Mouse (Mus musculus) gastrocnemius, adult 18-20 months (tissue): ENCODE results near the gene Dlg2. TPM values are rescaled to one million over a fixed set of nuclear protein-coding genes. Genes with fewer than 3 reads are reported as not detected.

Source experiments
- DNase-seq: peaks from one replicate; pipeline ENCODE4 v3.0.0; 2021; ENCODE audit warnings: low spot score
- total RNA-seq, 2 experiments: library from RNA; stranded (reverse); gene quantifications; 2 replicates each; pipeline ENCODE4 v1.2.3; 2021

Gene Dlg2
- total RNA-seq, 2 experiments from 2014 or later: 0.50 to 1.5 TPM

GRCm38 (mm10) chr7:92048876-92049275, 1572.4 kb downstream of the Dlg2 start:
- DNase-seq: no peak

GRCm38 (mm10) chr7:92066851-92067250, 1590.4 kb downstream of the Dlg2 start:
- no peak for DNase-seq

- no peak for DNase-seq
Observed at GRCm38 (mm10) chr7:92087429-92087828, 1611.0 kb downstream of the Dlg2 start.

DNA sequence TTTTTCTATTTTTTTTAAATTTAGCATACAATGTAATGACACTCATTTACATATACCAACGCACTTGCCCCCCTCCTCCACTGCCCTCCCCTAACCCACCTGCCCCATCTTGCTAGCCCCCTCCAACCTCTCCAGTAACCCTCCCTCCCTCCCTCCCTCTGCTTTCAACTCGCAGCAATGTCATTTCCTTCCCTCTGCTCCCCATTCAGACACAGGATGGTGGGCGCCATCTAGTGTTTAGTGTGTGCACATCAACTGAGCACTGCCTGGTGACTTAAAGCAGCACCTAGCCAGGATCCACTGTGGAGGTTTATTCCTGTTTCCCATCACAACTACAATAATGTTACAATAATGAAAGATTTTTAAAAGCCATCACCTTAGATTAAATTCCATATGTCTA, 1617.4 kb downstream of the Dlg2 start:
- peak; percentile 16 for DNase-seq

DNA sequence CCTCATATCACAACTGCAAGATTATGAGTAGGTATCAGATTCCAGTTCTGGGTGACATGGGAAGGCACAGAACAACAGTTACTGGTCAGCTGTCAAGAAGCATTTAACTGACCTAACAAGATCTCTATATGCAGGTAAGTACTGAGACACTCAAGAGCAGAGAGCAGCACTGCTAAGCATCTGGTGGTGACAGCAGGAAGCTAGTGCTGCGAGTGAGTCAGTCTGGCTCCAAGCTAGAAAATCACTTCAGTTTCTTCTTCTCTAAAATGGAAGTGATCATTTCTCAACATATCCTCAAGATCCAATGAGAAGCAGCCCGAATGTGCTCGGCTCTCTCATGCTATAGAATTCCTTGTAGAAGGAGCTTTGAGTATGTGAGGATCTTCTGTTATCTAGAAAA, 1618.7 kb downstream of the Dlg2 start:
- DNase-seq: no peak

GRCm38 (mm10) chr7:92100847-92101246, 1624.4 kb downstream of the Dlg2 start:
- no peak for DNase-seq

GRCm38 (mm10) chr7:92102892-92103543, 1626.5 kb downstream of the Dlg2 start:
- peak; percentile 39 for DNase-seq

DNA sequence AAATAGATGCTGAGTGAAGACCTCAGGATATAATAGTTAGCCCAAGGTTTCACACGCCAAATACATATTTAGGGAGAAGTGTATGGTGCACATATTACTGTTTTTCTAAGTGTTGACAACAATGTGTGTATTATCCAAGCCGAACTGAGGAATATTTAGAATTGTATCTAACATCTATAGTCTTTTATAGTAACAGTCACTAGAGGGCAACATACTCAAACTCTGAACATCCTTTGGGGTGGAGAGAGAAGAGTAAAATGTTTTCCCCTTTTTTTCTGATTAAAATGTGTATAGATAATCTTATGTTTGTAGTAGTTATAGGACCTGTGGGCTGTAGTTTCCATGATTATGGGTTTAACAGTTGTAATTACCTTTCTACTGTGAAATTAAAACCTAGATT, 1629.0 kb downstream of the Dlg2 start:
- DNase-seq: no peak

DNA sequence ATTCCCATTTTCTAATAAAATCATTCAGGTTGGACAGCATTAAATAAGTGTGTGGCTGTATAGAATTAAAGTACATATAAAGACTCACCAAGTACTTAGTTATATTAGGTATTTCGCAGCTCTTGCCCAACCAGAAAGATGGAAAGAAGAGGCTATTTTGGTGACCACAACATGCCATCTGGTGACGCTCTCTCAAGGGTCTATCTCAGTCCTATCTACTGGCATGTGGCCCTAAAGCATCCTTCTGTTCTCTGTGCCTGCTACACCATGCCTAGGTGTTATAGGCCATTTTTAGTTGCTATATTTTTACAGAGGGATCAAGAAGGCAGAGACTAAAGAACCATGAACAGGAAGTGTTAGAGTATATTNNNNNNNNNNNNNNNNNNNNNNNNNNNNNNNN, 1629.5 kb downstream of the Dlg2 start:
- no peak for DNase-seq

GRCm38 (mm10) chr7:92113065-92113464, 1636.6 kb downstream of the Dlg2 start:
- DNase-seq: no peak

DNA sequence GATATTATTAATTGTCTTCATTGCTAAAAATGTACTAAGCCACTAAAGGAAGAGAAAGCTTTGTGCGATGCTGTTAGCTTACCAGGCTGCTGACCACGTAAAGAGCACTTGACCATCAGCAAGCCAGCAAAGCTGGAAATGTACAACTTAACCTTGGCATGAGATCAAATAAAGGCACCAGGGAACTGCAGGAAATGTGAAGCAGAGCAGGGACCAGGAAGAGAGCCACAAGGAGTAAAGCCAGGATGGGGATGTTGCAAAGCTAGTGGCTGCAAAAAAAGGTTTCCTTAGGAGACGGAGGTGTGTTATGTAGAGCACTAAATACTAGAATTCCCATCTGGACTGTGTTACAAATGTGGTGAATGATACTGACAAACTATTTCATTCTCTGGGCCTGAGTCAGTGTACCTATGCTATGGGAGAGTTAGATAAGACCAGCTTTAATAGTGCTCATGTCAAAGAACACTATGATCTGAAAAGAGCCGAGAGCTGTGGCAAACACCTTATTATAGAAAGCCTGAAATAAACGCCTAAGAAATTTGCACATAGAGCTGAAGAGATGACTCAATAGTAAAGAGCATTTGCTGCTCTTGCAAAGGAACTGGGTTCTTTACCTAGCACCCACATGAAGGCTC, 1638.9 kb downstream of the Dlg2 start:
- DNase-seq: no peak

- no peak for DNase-seq
Observed at GRCm38 (mm10) chr7:92123276-92123675, 1646.8 kb downstream of the Dlg2 start.

DNA sequence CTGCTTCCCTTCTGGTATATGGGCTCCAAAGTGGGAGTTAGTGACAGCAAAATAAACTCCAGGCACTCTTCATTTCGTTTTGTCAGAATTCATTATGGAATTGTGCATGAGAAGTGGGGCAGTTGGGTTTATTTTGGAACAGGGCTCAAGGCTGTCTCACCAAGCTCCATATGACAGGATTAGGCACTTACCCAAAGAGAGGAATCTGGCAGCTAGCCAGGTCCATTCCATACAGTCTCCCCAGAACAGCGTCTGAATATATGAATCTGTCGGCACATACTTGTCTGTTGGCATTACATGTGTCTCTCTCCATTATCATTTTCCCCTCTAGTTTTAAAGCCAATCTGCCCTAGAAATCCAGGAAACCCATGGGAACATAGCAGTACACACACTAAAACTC, 1649.4 kb downstream of the Dlg2 start:
- no peak for DNase-seq

GRCm38 (mm10) chr7:92134301-92134700, 1657.8 kb downstream of the Dlg2 start:
- DNase-seq: no peak

- DNase-seq: no peak
Observed at GRCm38 (mm10) chr7:92135624-92136023, 1659.2 kb downstream of the Dlg2 start.

- no peak for DNase-seq
Observed at GRCm38 (mm10) chr7:92140051-92140817, 1663.8 kb downstream of the Dlg2 start.

DNA sequence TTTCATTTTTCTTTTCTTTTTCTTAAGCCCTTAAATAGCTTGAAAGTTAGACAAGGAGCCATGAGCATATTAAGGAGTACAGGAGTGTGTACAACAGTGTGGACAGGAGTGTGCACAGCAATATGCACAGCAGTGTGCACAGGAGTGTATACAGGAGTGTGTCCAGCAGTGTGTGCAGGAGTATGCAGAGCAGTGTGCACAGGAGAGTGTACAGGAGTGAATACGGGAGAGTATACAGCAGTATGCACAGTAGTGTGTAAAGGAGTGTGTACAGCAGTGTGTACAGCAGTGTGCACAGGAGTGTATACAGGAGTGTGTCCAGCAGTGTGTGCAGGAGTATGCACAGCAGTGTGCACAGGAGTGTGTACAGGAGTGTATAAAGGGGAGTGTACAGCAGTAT, 1671.0 kb downstream of the Dlg2 start:
- DNase-seq: no peak

GRCm38 (mm10) chr7:92150768-92151167, 1674.3 kb downstream of the Dlg2 start:
- no peak for DNase-seq

- DNase-seq: no peak
Observed at GRCm38 (mm10) chr7:92154603-92155002, 1678.1 kb downstream of the Dlg2 start.

DNA sequence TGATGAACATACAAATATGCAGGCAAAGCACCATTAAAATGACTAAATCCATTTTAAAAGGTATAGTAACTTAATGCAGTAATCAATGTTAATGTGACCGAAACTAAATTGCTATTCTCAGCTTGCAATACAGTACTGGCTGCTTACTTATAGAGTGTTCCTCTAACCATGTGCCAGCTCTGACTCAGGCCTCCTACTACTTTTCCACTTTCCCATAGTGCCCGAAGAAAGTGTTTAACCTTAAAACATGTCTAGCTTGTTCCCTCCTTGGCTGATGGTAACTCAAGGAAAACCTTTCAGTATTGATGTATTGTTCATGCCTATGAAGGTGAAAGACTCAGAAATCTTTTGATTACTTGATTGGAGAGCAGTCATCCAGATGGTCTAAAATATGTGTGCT, 1686.7 kb downstream of the Dlg2 start:
- DNase-seq: no peak

GRCm38 (mm10) chr7:92164316-92164715, 1687.8 kb downstream of the Dlg2 start:
- DNase-seq: no peak

DNA sequence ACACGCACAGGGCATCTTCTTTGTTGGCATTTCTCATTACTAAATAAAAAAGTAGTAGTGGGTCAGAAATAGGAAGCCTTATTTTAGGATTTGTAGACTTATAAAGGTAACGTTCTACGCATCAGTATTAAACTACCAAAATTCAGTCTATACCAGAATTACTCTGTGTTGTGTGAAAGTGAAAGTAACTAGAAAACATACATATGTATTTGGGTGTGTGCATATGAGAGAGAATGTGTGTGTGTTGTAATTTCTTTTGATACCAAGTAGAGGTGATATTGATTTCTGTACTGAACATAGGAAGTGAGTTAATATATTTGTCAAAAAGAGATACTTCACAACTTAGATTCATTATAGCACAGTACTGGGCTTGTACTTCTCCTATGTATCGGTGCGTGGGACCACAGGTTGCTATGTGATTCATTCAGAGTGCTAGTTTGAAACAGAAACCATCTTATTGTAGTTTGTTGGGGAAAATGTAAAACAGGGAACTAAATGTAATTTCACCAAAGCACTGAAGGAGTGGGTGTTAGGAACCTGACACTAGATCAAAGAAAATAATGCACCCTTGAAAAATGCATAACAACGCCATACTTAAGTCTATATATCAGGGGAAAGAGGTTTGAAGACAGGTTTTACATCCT, 1688.5 kb downstream of the Dlg2 start:
- DNase-seq: no peak
